Mouse (Mus musculus) ES-Bruce4 (cell line): ENCODE measurements at regions not wholly inside any gene's neighbourhood (a gene's known extent, or its start where the extent isn't known, plus 50 kb on each side); places are given as distances from the start of the nearest gene placed in this dataset.
A peak's percentile ranks its signal among the peaks of the same experiment; 100 is the strongest.

Experiments used
- H3K27ac ChIP-seq: 2 replicates; pipeline ENCODE4 v1.5.1; 2012; ENCODE audit warnings: low read length, inconsistent platforms; ENCODE audit not compliant: insufficient read depth
- H3K27me3 ChIP-seq: 2 replicates; pipeline ENCODE4 v1.6.1; 2012; ENCODE audit warnings: mild to moderate bottlenecking, low read length, inconsistent platforms; ENCODE audit not compliant: control insufficient read depth, poor library complexity, insufficient read depth, severe bottlenecking
- H3K36me3 ChIP-seq: 2 replicates; pipeline ENCODE4 v1.6.1; 2012; ENCODE audit warnings: inconsistent platforms, mild to moderate bottlenecking, low read length, moderate library complexity; ENCODE audit not compliant: control insufficient read depth, poor library complexity, insufficient read depth, severe bottlenecking
- H3K4me1 ChIP-seq: one replicate; pipeline ENCODE4 v1.8.1; 2011; ENCODE audit warnings: low read length; ENCODE audit not compliant: control insufficient read depth, insufficient read depth
- H3K4me3 ChIP-seq: 2 replicates; pipeline ENCODE4 v1.5.1; 2011; ENCODE audit warnings: low read depth, mild to moderate bottlenecking, low read length
- H3K9ac ChIP-seq: 2 replicates; pipeline ENCODE4 v1.6.1; 2012; ENCODE audit warnings: low read depth, mild to moderate bottlenecking, inconsistent platforms; ENCODE audit not compliant: poor library complexity, severe bottlenecking
- H3K9me3 ChIP-seq: replicated peaks from 2 replicates; pipeline ENCODE4 v1.6.1; 2012; ENCODE audit warnings: mild to moderate bottlenecking, low read length, inconsistent platforms; ENCODE audit not compliant: control insufficient read depth, poor library complexity, insufficient read depth, severe bottlenecking
- CTCF ChIP-seq: IDR thresholded peaks from one replicate; pipeline ENCODE4 v1.8.1; 2011; ENCODE audit warnings: low read depth, low read length
- EP300 ChIP-seq: IDR thresholded peaks from 2 replicates; pipeline ENCODE4 v1.6.1; 2011; ENCODE audit warnings: low read depth, low read length; ENCODE audit not compliant: insufficient read depth
- POLR2A ChIP-seq: IDR thresholded peaks from one replicate; pipeline ENCODE4 v1.8.1; 2011; ENCODE audit warnings: low read length; ENCODE audit not compliant: insufficient read depth

GRCm38 (mm10) chr4:122781717-122782116 is 54.3 kb upstream of the Ppt1 start:
- Histone ChIP-seq H3K9me3 (no peaks in the 10 kb centered on the region), H3K36me3 (no peaks in the 10 kb centered on the region), H3K27ac (no peak overlapping the region), H3K9ac (no peak overlapping the region), H3K27me3 (no peaks in the 10 kb centered on the region), H3K4me1 (no peaks in the 10 kb centered on the region), H3K4me3 (no peak overlapping the region)
- TF ChIP-seq CTCF (peak; percentile 4), EP300 (no peak), POLR2A (no peak)
